Mouse (Mus musculus) liver, embryonic 12.5 days (tissue): Measurements from ENCODE around the gene Man2a1. TPM values are rescaled to one million over a fixed set of nuclear protein-coding genes. Genes with fewer than 3 reads are reported as not detected.

ENCODE experiments used
- ATAC-seq: fragments of 200-750 bp; cut with Nextera tagmentation; 2 replicates; pipeline ENCODE4 v1.8.0; 2017; ENCODE audit warnings: moderate number of reproducible peaks, mild to moderate bottlenecking, moderate library complexity
- H3K27ac ChIP-seq: fragments of 300-500 bp; sonication (generic); 2 replicates; pipeline ENCODE4 v1.5.1; 2016; ENCODE audit warnings: mild to moderate bottlenecking
- H3K27me3 ChIP-seq: fragments of 300-500 bp; sonication (generic); replicated peaks from 2 replicates; pipeline ENCODE4 v1.6.1; 2016; ENCODE audit warnings: mild to moderate bottlenecking, moderate library complexity
- H3K36me3 ChIP-seq: fragments of 300-500 bp; sonication (generic); 2 replicates; pipeline ENCODE4 v1.6.1; 2016; ENCODE audit warnings: mild to moderate bottlenecking, moderate library complexity
- H3K4me1 ChIP-seq: fragments of 300-500 bp; sonication (generic); 2 replicates; pipeline ENCODE4 v1.6.1; 2016
- H3K4me2 ChIP-seq: fragments of 300-500 bp; sonication (generic); 2 replicates; pipeline ENCODE4 v1.6.1; 2016; ENCODE audit warnings: mild to moderate bottlenecking, moderate library complexity
- H3K4me3 ChIP-seq: fragments of 300-500 bp; sonication (generic); 2 replicates; pipeline ENCODE4 v1.5.1; 2016; ENCODE audit warnings: mild to moderate bottlenecking, moderate library complexity
- H3K9ac ChIP-seq: fragments of 300-500 bp; sonication (generic); 2 replicates; pipeline ENCODE4 v1.6.1; 2016; ENCODE audit warnings: mild to moderate bottlenecking, moderate library complexity
- H3K9me3 ChIP-seq: fragments of 300-500 bp; sonication (generic); replicated peaks from 2 replicates; pipeline ENCODE4 v1.6.1; 2016; ENCODE audit warnings: mild to moderate bottlenecking, moderate library complexity
- WGBS: fragments of 180-500 bp; shearing (Covaris S2); methylation state at CpG from one replicate; pipeline ENCODE4 v1.1.7; 2016; ENCODE audit not compliant: insufficient replicate concordance; 5-methylcytosine and 5-hydroxymethylcytosine counted together
- polyA plus RNA-seq: library from polyadenylated mRNA; unstranded; fragments of >200 nt; fragmentation: Nextera tagmentation; extraction: Ambion mirVana; gene quantifications from 2 replicates; pipeline ENCODE4 v1.2.1, GENCODE M21; 2016

The Man2a1 gene
- polyA plus RNA-seq, 1 experiment from 2014 or later, result 5.9 TPM

- Histone ChIP-seq H3K9ac (no peak overlapping the region), H3K27ac (no peak overlapping the region), H3K4me1 (peaks cover 39% of the 10 kb centered on the region), H3K36me3 (peaks cover 3% of the 10 kb centered on the region; the same call in 1 of the 2 replicates), H3K27me3 (no peaks in the 10 kb centered on the region), H3K9me3 (no peaks in the 10 kb centered on the region), H3K4me3 (no peak overlapping the region), H3K4me2 (no peak overlapping the region)
- no peak for ATAC-seq
- WGBS, result 64% methylated on average over 4 of the region's 4 CpGs
Observed at GRCm38 (mm10) chr17:64618996-64619395, 18.5 kb downstream of the Man2a1 start.

GRCm38 (mm10) chr17:64620135-64620534 is 19.6 kb downstream of the Man2a1 start:
- no peaks in the 10 kb centered on the region for H3K9me3 ChIP-seq
- no peak overlapping the region for H3K4me2 ChIP-seq
- 69% methylated on average over 9 of the region's 9 CpGs for WGBS
- ATAC-seq, result no peak
- no peak overlapping the region for H3K9ac ChIP-seq
- H3K27ac ChIP-seq, result no peak overlapping the region
- H3K4me3 ChIP-seq, result no peak overlapping the region
- H3K4me1 ChIP-seq, result peaks cover 39% of the 10 kb centered on the region
- H3K27me3 ChIP-seq, result no peaks in the 10 kb centered on the region
- H3K36me3 ChIP-seq, result peaks cover 10% of the 10 kb centered on the region

GRCm38 (mm10) chr17:64620627-64621026 is 20.1 kb downstream of the Man2a1 start:
- no peak overlapping the region for H3K27ac ChIP-seq
- 82% methylated on average over 3 of the region's 3 CpGs for WGBS

GRCm38 (mm10) chr17:64621226-64621625 is 20.7 kb downstream of the Man2a1 start:
- no peak overlapping the region for H3K4me3 ChIP-seq
- H3K4me2 ChIP-seq, result no peak overlapping the region
- H3K4me1 ChIP-seq, result peaks cover 33% of the 10 kb centered on the region
- H3K9me3 ChIP-seq, result no peaks in the 10 kb centered on the region
- 72% methylated on average over 8 of the region's 8 CpGs for WGBS
- H3K9ac ChIP-seq, result no peak overlapping the region
- H3K36me3 ChIP-seq, result peaks cover 21% of the 10 kb centered on the region
- no peak for ATAC-seq
- no peaks in the 10 kb centered on the region for H3K27me3 ChIP-seq
- no peak overlapping the region for H3K27ac ChIP-seq

More at GRCm38 (mm10) chr17:64620627-64621026, 20.1 kb downstream of the Man2a1 start:
- no peak overlapping the region for H3K4me3 ChIP-seq
- peaks cover 15% of the 10 kb centered on the region for H3K36me3 ChIP-seq
- no peak for ATAC-seq
- peaks cover 35% of the 10 kb centered on the region for H3K4me1 ChIP-seq
- no peak overlapping the region for H3K4me2 ChIP-seq
- no peak overlapping the region for H3K9ac ChIP-seq
- H3K9me3 ChIP-seq, result no peaks in the 10 kb centered on the region
- no peaks in the 10 kb centered on the region for H3K27me3 ChIP-seq

- H3K4me1 ChIP-seq, result peaks cover 29% of the 10 kb centered on the region
- peaks cover 27% of the 10 kb centered on the region for H3K36me3 ChIP-seq
- no peak overlapping the region for H3K4me3 ChIP-seq
- no peaks in the 10 kb centered on the region for H3K9me3 ChIP-seq
- ATAC-seq, result no peak
- H3K27me3 ChIP-seq, result no peaks in the 10 kb centered on the region
- no peak overlapping the region for H3K27ac ChIP-seq
- H3K9ac ChIP-seq, result no peak overlapping the region
- WGBS, result 74% methylated on average over 9 of the region's 9 CpGs
- peak overlapping the region; percentile 18; the same call in 1 of the 2 replicates for H3K4me2 ChIP-seq
Observed at GRCm38 (mm10) chr17:64621649-64622351, 21.3 kb downstream of the Man2a1 start.

- Histone ChIP-seq H3K4me3 (no peak overlapping the region), H3K4me1 (peaks cover 25% of the 10 kb centered on the region), H3K9ac (no peak overlapping the region), H3K9me3 (no peaks in the 10 kb centered on the region), H3K27ac (no peak overlapping the region), H3K36me3 (peaks cover 31% of the 10 kb centered on the region), H3K27me3 (no peaks in the 10 kb centered on the region), H3K4me2 (peak overlapping the region; percentile 18; the same call in 1 of the 2 replicates)
- 60% methylated on average over 11 of the region's 11 CpGs for WGBS
- 0 out of 2 replicates have a peak, but pooled peaks have one; percentile 7 for ATAC-seq
Observed at GRCm38 (mm10) chr17:64622352-64622886, 21.9 kb downstream of the Man2a1 start.

GRCm38 (mm10) chr17:64624439-64624838 is 23.9 kb downstream of the Man2a1 start:
- Histone ChIP-seq H3K4me3 (no peak overlapping the region), H3K4me1 (peaks cover 20% of the 10 kb centered on the region), H3K9me3 (no peaks in the 10 kb centered on the region), H3K9ac (no peak overlapping the region), H3K36me3 (peaks cover 32% of the 10 kb centered on the region), H3K27ac (no peak overlapping the region), H3K27me3 (no peaks in the 10 kb centered on the region), H3K4me2 (no peak overlapping the region)
- 79% methylated on average over 15 of the region's 15 CpGs for WGBS
- no peak for ATAC-seq

- H3K36me3 ChIP-seq, result peaks cover 47% of the 10 kb centered on the region
- no peak overlapping the region for H3K27ac ChIP-seq
- no peak overlapping the region for H3K4me3 ChIP-seq
- H3K4me1 ChIP-seq, result no peaks in the 10 kb centered on the region
- no peak for ATAC-seq
- WGBS, result 78% methylated on average over 5 of the region's 5 CpGs
- H3K27me3 ChIP-seq, result no peaks in the 10 kb centered on the region
- H3K4me2 ChIP-seq, result no peak overlapping the region
- H3K9me3 ChIP-seq, result no peaks in the 10 kb centered on the region
- no peak overlapping the region for H3K9ac ChIP-seq
Observed at GRCm38 (mm10) chr17:64628796-64629195, 28.3 kb downstream of the Man2a1 start.

- Histone ChIP-seq H3K4me1 (no peaks in the 10 kb centered on the region), H3K4me2 (no peak overlapping the region), H3K4me3 (no peak overlapping the region), H3K9me3 (no peaks in the 10 kb centered on the region), H3K27ac (no peak overlapping the region), H3K27me3 (no peaks in the 10 kb centered on the region), H3K9ac (no peak overlapping the region), H3K36me3 (peaks cover 44% of the 10 kb centered on the region)
- WGBS, result 79% methylated on average over 5 of the region's 5 CpGs
- no peak for ATAC-seq
Observed at GRCm38 (mm10) chr17:64629486-64629885, 28.9 kb downstream of the Man2a1 start.

- Histone ChIP-seq H3K4me3 (no peak overlapping the region), H3K4me1 (no peaks in the 10 kb centered on the region), H3K27me3 (no peaks in the 10 kb centered on the region), H3K4me2 (no peak overlapping the region), H3K9ac (no peak overlapping the region), H3K9me3 (no peaks in the 10 kb centered on the region), H3K36me3 (peaks cover 44% of the 10 kb centered on the region), H3K27ac (no peak overlapping the region)
- WGBS, result 86% methylated on average over 12 of the region's 12 CpGs
- ATAC-seq, result no peak
Observed at GRCm38 (mm10) chr17:64630506-64630905, 30.0 kb downstream of the Man2a1 start.

- Histone ChIP-seq H3K27me3 (no peaks in the 10 kb centered on the region), H3K9ac (no peak overlapping the region), H3K4me3 (no peak overlapping the region), H3K4me2 (no peak overlapping the region), H3K36me3 (peaks cover 25% of the 10 kb centered on the region), H3K4me1 (no peaks in the 10 kb centered on the region), H3K9me3 (no peaks in the 10 kb centered on the region), H3K27ac (no peak overlapping the region)
- WGBS, result 81% methylated on average over 8 of the region's 8 CpGs
- no peak for ATAC-seq
Observed at GRCm38 (mm10) chr17:64637868-64638537, 37.5 kb downstream of the Man2a1 start.

- Histone ChIP-seq H3K4me2 (no peak overlapping the region), H3K9ac (no peak overlapping the region), H3K4me1 (0 out of 2 replicates have a peak, but pooled peaks cover 5% of the 10 kb centered on the region), H3K4me3 (no peak overlapping the region), H3K27me3 (no peaks in the 10 kb centered on the region), H3K9me3 (no peaks in the 10 kb centered on the region), H3K27ac (no peak overlapping the region), H3K36me3 (peaks cover 16% of the 10 kb centered on the region)
- ATAC-seq, result no peak
- 73% methylated on average over 3 of the region's 3 CpGs for WGBS
Observed at GRCm38 (mm10) chr17:64641376-64641775, 40.8 kb downstream of the Man2a1 start.
